Mouse (Mus musculus) small intestine, adult 2 months (tissue): ENCODE data around the gene Zfp280b.

ENCODE experiments used
- CTCF ChIP-seq: fragments of 200-500 bp; IDR thresholded peaks from 2 replicates; pipeline ENCODE4 v1.5.1; 2012; ENCODE audit warnings: low read depth, mild to moderate bottlenecking, control low read depth, inconsistent platforms, low read length, moderate library complexity, mixed read lengths; ENCODE audit not compliant: insufficient replicate concordance, insufficient read length; ENCODE audit errors: extremely low read depth
- POLR2A ChIP-seq: fragments of 200-500 bp; IDR thresholded peaks from 2 replicates; pipeline ENCODE4 v1.6.1; 2012; ENCODE audit warnings: low read depth, mild to moderate bottlenecking, control low read depth, inconsistent platforms, low read length, moderate library complexity

- TF ChIP-seq CTCF (no peak), POLR2A (no peak)
Observed at GRCm38 (mm10) chr10:76006385-76006784, 26.1 kb upstream of the Zfp280b start.
